Mouse (Mus musculus) retina, embryonic 14.5 days (tissue): ENCODE data around the gene Gm20897.
"Not testable (repeated sequence)": the region's sequence is repeated elsewhere in the genome, so short reads cannot be mapped to it uniquely, and the experiment has no call there.

Experiments
- DNase-seq: peaks from one replicate; pipeline ENCODE4 v3.0.0-alpha.2; 2015; ENCODE audit warnings: low spot score

The Gm20897 gene

GRCm38 (mm10) chrY:38502138-38502537, at the start of gene Gm20897:
TSS of gene Gm20897 (minus strand) at chrY:38502238.
- DNase-seq = not testable (repeated sequence)
